Comparison of ENCODE assay signal across 7 mouse cellular contexts in genomic region chr1:184441005-184441557, GRCm38 (mm10).
DNase-seq lines count a peak whose midpoint lies in the region; ATAC-seq and TF ChIP-seq lines count a peak whose summit lies in the region.

No protein-coding gene starts in this region.

- no peak overlapping the region for H3K4me3 ChIP-seq in spleen, adult 2 months (ENCODE audit: extremely low read depth, insufficient read depth, insufficient read length)
- H3K4me3 ChIP-seq in hindbrain, embryonic 10.5 days = peak overlapping the region; percentile 33
- no peak overlapping the region for H3K4me3 ChIP-seq in liver, adult 2 months (ENCODE audit: insufficient read depth, low read depth, low read length)
- H3K4me3 ChIP-seq in neural tube, embryonic 11.5 days (ENCODE audit: low read depth, low read length) = peak overlapping the region; percentile 20

- H3K9me3 ChIP-seq in hindbrain, embryonic 10.5 days = no peaks in the 10 kb centered on the region
- H3K9me3 ChIP-seq in neural tube, embryonic 11.5 days (ENCODE audit: control insufficient read depth, low read length) = no peaks in the 10 kb centered on the region

- ATAC-seq in neural tube, embryonic 11.5 days (ENCODE audit: insufficient read depth, low FRiP score, low TSS enrichment) = peak; percentile 90

- no peak for TF ChIP-seq CTCF in spleen, adult 2 months (IDR thresholded peaks at IDR 0.05; ENCODE audit: extremely low read depth, insufficient read depth, insufficient read length, insufficient replicate concordance)
- no peak for TF ChIP-seq CTCF in liver, adult 2 months (IDR thresholded peaks at IDR 0.05; ENCODE audit: low read depth, low read length)

- no peaks in the 10 kb centered on the region for H3K79me2 ChIP-seq in liver, adult 2 months (ENCODE audit: control insufficient read depth, insufficient read depth, low read length)

- peak; percentile 31 to 61 for DNase-seq in spleen, adult 2 months (ENCODE audit: low read depth in 1 of 2, low spot score in 2 of 2)
- DNase-seq in spleen, adult 12 weeks (ENCODE audit: low spot score) = no peak
- peak; percentile 62 for DNase-seq in embryo, embryonic 10.5 days (ENCODE audit: low spot score)
- DNase-seq in hindbrain, embryonic 10.5 days (ENCODE audit: low spot score) = peak; percentile 13
- DNase-seq in liver, adult 2 months (ENCODE audit: extremely low read depth, low read depth, low spot score) = peak; percentile 23
- peak; percentile 34 for DNase-seq in neural tube, embryonic 11.5 days (ENCODE audit: low spot score)
- no peak for DNase-seq in gastrocnemius, postnatal 36 days

- no peaks in the 10 kb centered on the region for H3K36me3 ChIP-seq in spleen, adult 2 months (ENCODE audit: control insufficient read depth, insufficient read depth, low read length)
- no peaks in the 10 kb centered on the region for H3K36me3 ChIP-seq in hindbrain, embryonic 10.5 days
- no peaks in the 10 kb centered on the region for H3K36me3 ChIP-seq in liver, adult 2 months (ENCODE audit: control insufficient read depth, insufficient read depth, low read length)
- H3K36me3 ChIP-seq in neural tube, embryonic 11.5 days (ENCODE audit: control insufficient read depth, insufficient read depth, low read length) = no peaks in the 10 kb centered on the region

- H3K9ac ChIP-seq in liver, adult 2 months (ENCODE audit: low read depth, low read length) = no peak overlapping the region
- H3K9ac ChIP-seq in neural tube, embryonic 11.5 days (ENCODE audit: low read length) = peak overlapping the region; percentile 41; the same call in 1 of the 2 replicates

- intact Hi-C loops in gastrocnemius, postnatal 36 days (cut with DNase I) = no loop called here

- 38% methylated on average over 18 of the region's 18 CpGs for WGBS in spleen, adult 2 months
- 44% methylated on average over 18 of the region's 18 CpGs for WGBS in hindbrain, embryonic 10.5 days
- 64% methylated on average over 18 of the region's 18 CpGs for WGBS in liver, adult 2 months
- 9% methylated on average over 18 of the region's 18 CpGs for WGBS in neural tube, embryonic 11.5 days

- H3K27me3 ChIP-seq in spleen, adult 2 months (ENCODE audit: control insufficient read depth, insufficient read depth, low read length) = no peaks in the 10 kb centered on the region
- H3K27me3 ChIP-seq in hindbrain, embryonic 10.5 days (ENCODE audit: insufficient read depth, poor library complexity, severe bottlenecking) = no peaks in the 10 kb centered on the region; the same call in 1 of the 2 replicates
- H3K27me3 ChIP-seq in liver, adult 2 months (ENCODE audit: control insufficient read depth, insufficient read depth, low read length) = no peaks in the 10 kb centered on the region
- H3K27me3 ChIP-seq in neural tube, embryonic 11.5 days (ENCODE audit: control insufficient read depth, insufficient read depth, low read length) = no peaks in the 10 kb centered on the region

- peak overlapping the region; percentile 33 for H3K27ac ChIP-seq in spleen, adult 2 months (ENCODE audit: insufficient read depth, low read length)
- H3K27ac ChIP-seq in hindbrain, embryonic 10.5 days = peak overlapping the region; percentile 19
- H3K27ac ChIP-seq in liver, adult 2 months (replicated peaks; ENCODE audit: insufficient read depth, low read depth, low read length) = no peak overlapping the region
- no peak overlapping the region for H3K27ac ChIP-seq in neural tube, embryonic 11.5 days (ENCODE audit: low read depth, low read length)

- H3K4me2 ChIP-seq in neural tube, embryonic 11.5 days (ENCODE audit: low read depth) = peak overlapping the region; percentile 63

- H3K4me1 ChIP-seq in spleen, adult 2 months (ENCODE audit: control insufficient read depth, insufficient read depth, insufficient read length) = peaks cover 25% of the 10 kb centered on the region
- H3K4me1 ChIP-seq in hindbrain, embryonic 10.5 days (replicated peaks) = peaks cover 13% of the 10 kb centered on the region
- no peaks in the 10 kb centered on the region; the same call in 1 of the 2 replicates for H3K4me1 ChIP-seq in liver, adult 2 months (ENCODE audit: control insufficient read depth, insufficient read depth, low read length)
- no peaks in the 10 kb centered on the region for H3K4me1 ChIP-seq in neural tube, embryonic 11.5 days (ENCODE audit: control insufficient read depth, insufficient read depth, low read length)

- TF ChIP-seq POLR2A in spleen, adult 2 months (IDR thresholded peaks at IDR 0.05; ENCODE audit: low read depth, low read length) = no peak
- TF ChIP-seq POLR2A in liver, adult 2 months (IDR thresholded peaks at IDR 0.05; ENCODE audit: extremely low read depth, insufficient read depth, low read length) = no peak

Comparison
In these comparisons a context has a peak if more than half of its experiments do, and no peak if none do; other contexts are left out.
1. DNase-seq: peak in spleen, adult 2 months (2 of 2), embryo, embryonic 10.5 days (single experiment), hindbrain, embryonic 10.5 days (single experiment), liver, adult 2 months (single experiment) and neural tube, embryonic 11.5 days (single experiment); none in spleen, adult 12 weeks (single experiment) and gastrocnemius, postnatal 36 days (0 of 2).
2. H3K27ac ChIP-seq: peak in spleen, adult 2 months (single experiment) and hindbrain, embryonic 10.5 days (single experiment); none in liver, adult 2 months (single experiment) and neural tube, embryonic 11.5 days (single experiment).
3. H3K4me3 ChIP-seq: peak in hindbrain, embryonic 10.5 days (single experiment) and neural tube, embryonic 11.5 days (single experiment); none in spleen, adult 2 months (single experiment) and liver, adult 2 months (single experiment).